Comparison of ENCODE assay signal across 23 mouse cellular contexts in genomic region chr12:79449817-79450411, GRCm38 (mm10).
"Had no signal": no experiment of that assay in that cellular context is flagged by ENCODE, and none has a peak within 500 bp of the region (broad histone marks: within the 10 kb centered on the region; RNA-seq: fewer than 3 reads in every experiment).

No protein-coding gene starts in this region.

- H3K27ac ChIP-seq: limb, embryonic 12.5 days; limb, embryonic 15.5 days; liver, embryonic 14.5 days; midbrain, embryonic 10.5 days; midbrain, embryonic 13.5 days; neural tube, embryonic 13.5 days had no signal

- H3K9ac ChIP-seq: limb, embryonic 12.5 days; limb, embryonic 15.5 days; liver, embryonic 14.5 days; liver, postnatal 0 days; midbrain, embryonic 13.5 days; neural tube, embryonic 13.5 days had no signal

- H3K4me3 ChIP-seq: limb, embryonic 12.5 days; limb, embryonic 15.5 days; megakaryocyte, embryonic 14.5 days; midbrain, embryonic 10.5 days; midbrain, embryonic 13.5 days; myocyte; neural tube, embryonic 13.5 days had no signal

- H3K4me1 ChIP-seq: limb, embryonic 15.5 days; midbrain, embryonic 13.5 days had no signal

- H3K36me3 ChIP-seq: limb, embryonic 12.5 days; limb, embryonic 15.5 days; midbrain, embryonic 10.5 days; midbrain, embryonic 13.5 days; neural tube, embryonic 13.5 days had no signal

- H3K4me2 ChIP-seq: limb, embryonic 12.5 days; limb, embryonic 15.5 days; liver, embryonic 11.5 days; midbrain, embryonic 13.5 days; neural tube, embryonic 13.5 days had no signal

- H3K27me3 ChIP-seq: limb, embryonic 12.5 days; limb, embryonic 15.5 days; midbrain, embryonic 13.5 days; neural tube, embryonic 13.5 days had no signal

- H3K9me3 ChIP-seq: limb, embryonic 12.5 days; limb, embryonic 15.5 days; megakaryocyte, embryonic 14.5 days; midbrain, embryonic 10.5 days; midbrain, embryonic 13.5 days; neural tube, embryonic 13.5 days had no signal

- DNase-seq: kidney, adult 18-20 months; kidney, adult 9 months; kidney, postnatal 14 days; kidney, postnatal 4 days; left cerebral cortex, postnatal 4 days; liver, postnatal 0 days; retina, postnatal 1 day; right cerebral cortex, postnatal 25 days; spleen, adult 18-20 months; thymus, adult 18-20 months; thymus, postnatal 36 days had no signal

- ATAC-seq: inflammation-experienced regulatory T-cells, adult 6 months; intestine, embryonic 16.5 days; liver, postnatal 0 days; midbrain, embryonic 13.5 days; midbrain, embryonic 16.5 days had no signal
